Mouse (Mus musculus): Measurements from ENCODE around the gene Gipc2.

Gene Gipc2

GRCm38 (mm10) chr3:152189306-152189705 is 23.3 kb upstream of the Gipc2 start:
- DNase-seq, result no peak

GRCm38 (mm10) chr3:152186106-152186505 is 20.1 kb upstream of the Gipc2 start:
- DNase-seq, result no peak

GRCm38 (mm10) chr3:152183522-152183921 is 17.5 kb upstream of the Gipc2 start:
- no peak for DNase-seq

- no peak for DNase-seq
Observed at GRCm38 (mm10) chr3:152180624-152181023, 14.6 kb upstream of the Gipc2 start.

- DNase-seq, result no peak
Observed at GRCm38 (mm10) chr3:152179285-152179684, 13.3 kb upstream of the Gipc2 start.

- no peak for DNase-seq
Observed at GRCm38 (mm10) chr3:152178816-152179215, 12.8 kb upstream of the Gipc2 start.

- DNase-seq, result no peak
Observed at GRCm38 (mm10) chr3:152172322-152172935, 6.4 kb upstream of the Gipc2 start.

- DNase-seq, result no peak
Observed at GRCm38 (mm10) chr3:152171862-152172261, 5.8 kb upstream of the Gipc2 start.

- no peak for DNase-seq
Observed at GRCm38 (mm10) chr3:152171236-152171635, 5.2 kb upstream of the Gipc2 start.

- no peak for DNase-seq
Observed at GRCm38 (mm10) chr3:152170407-152170806, 4.4 kb upstream of the Gipc2 start.

GRCm38 (mm10) chr3:152168007-152168406 is 2.0 kb upstream of the Gipc2 start:
- DNase-seq, result no peak

GRCm38 (mm10) chr3:152166699-152167451 is 845 bp upstream of the Gipc2 start:
- no peak for DNase-seq

- DNase-seq, result peak; percentile 36
Observed at GRCm38 (mm10) chr3:152165351-152166098, 505 bp downstream of the Gipc2 start.

- no peak for DNase-seq
Observed at GRCm38 (mm10) chr3:152165014-152165350, 1.0 kb downstream of the Gipc2 start.

GRCm38 (mm10) chr3:152163320-152163719 is 2.7 kb downstream of the Gipc2 start:
- DNase-seq, result no peak

- DNase-seq, result peak; percentile 13
Observed at GRCm38 (mm10) chr3:152160607-152161006, 5.4 kb downstream of the Gipc2 start.

GRCm38 (mm10) chr3:152159321-152159720 is 6.7 kb downstream of the Gipc2 start:
- DNase-seq, result no peak

- no peak for DNase-seq
Observed at GRCm38 (mm10) chr3:152158344-152159291, 7.4 kb downstream of the Gipc2 start.

- DNase-seq, result no peak
Observed at GRCm38 (mm10) chr3:152156816-152157496, 9.1 kb downstream of the Gipc2 start.

- no peak for DNase-seq
Observed at GRCm38 (mm10) chr3:152155296-152155948, 10.6 kb downstream of the Gipc2 start.

GRCm38 (mm10) chr3:152154095-152154494 is 11.9 kb downstream of the Gipc2 start:
- DNase-seq, result no peak

- no peak for DNase-seq
Observed at GRCm38 (mm10) chr3:152153152-152153551, 12.9 kb downstream of the Gipc2 start.
